Mouse (Mus musculus) heart, embryonic 10.5 days (tissue): ENCODE results near the gene Traf3. TPM values are rescaled to one million over a fixed set of nuclear protein-coding genes. Genes with fewer than 3 reads are reported as not detected.

Experiments used
- DNase-seq: peaks from one replicate; pipeline ENCODE4 v3.0.0-alpha.2; 2017; ENCODE audit warnings: low spot score
- H3K27ac ChIP-seq: fragments of 300-500 bp; sonication (generic); 2 replicates; pipeline ENCODE4 v1.5.1; 2016; ENCODE audit warnings: mild to moderate bottlenecking
- H3K27me3 ChIP-seq: fragments of 300-500 bp; sonication (generic); 2 replicates; pipeline ENCODE4 v1.6.1; 2016; ENCODE audit warnings: mild to moderate bottlenecking; ENCODE audit not compliant: poor library complexity, insufficient read depth, severe bottlenecking
- H3K36me3 ChIP-seq: fragments of 300-500 bp; sonication (generic); 2 replicates; pipeline ENCODE4 v1.6.1; 2016; ENCODE audit warnings: mild to moderate bottlenecking, moderate library complexity
- H3K4me1 ChIP-seq: fragments of 300-500 bp; sonication (generic); 2 replicates; pipeline ENCODE4 v1.6.1; 2016; ENCODE audit warnings: mild to moderate bottlenecking
- H3K4me3 ChIP-seq: fragments of 300-500 bp; sonication (generic); 2 replicates; pipeline ENCODE4 v1.5.1; 2016; ENCODE audit warnings: mild to moderate bottlenecking, moderate library complexity
- H3K9me3 ChIP-seq: fragments of 300-500 bp; sonication (generic); 2 replicates; pipeline ENCODE4 v1.6.1; 2016; ENCODE audit warnings: mild to moderate bottlenecking, moderate library complexity
- WGBS: fragments of 180-500 bp; shearing (Covaris S2); methylation state at CpG from one replicate; pipeline ENCODE4 v1.1.7; 2016; 5-methylcytosine and 5-hydroxymethylcytosine counted together
- polyA plus RNA-seq: library from polyadenylated mRNA; unstranded; fragments of >200 nt; fragmentation: Nextera tagmentation; extraction: Ambion mirVana; gene quantifications from 2 replicates; pipeline ENCODE4 v1.2.1, GENCODE M21; 2016

The Traf3 gene
- 6.9 and 7.2 TPM in 2 replicates for polyA plus RNA-seq

DNA sequence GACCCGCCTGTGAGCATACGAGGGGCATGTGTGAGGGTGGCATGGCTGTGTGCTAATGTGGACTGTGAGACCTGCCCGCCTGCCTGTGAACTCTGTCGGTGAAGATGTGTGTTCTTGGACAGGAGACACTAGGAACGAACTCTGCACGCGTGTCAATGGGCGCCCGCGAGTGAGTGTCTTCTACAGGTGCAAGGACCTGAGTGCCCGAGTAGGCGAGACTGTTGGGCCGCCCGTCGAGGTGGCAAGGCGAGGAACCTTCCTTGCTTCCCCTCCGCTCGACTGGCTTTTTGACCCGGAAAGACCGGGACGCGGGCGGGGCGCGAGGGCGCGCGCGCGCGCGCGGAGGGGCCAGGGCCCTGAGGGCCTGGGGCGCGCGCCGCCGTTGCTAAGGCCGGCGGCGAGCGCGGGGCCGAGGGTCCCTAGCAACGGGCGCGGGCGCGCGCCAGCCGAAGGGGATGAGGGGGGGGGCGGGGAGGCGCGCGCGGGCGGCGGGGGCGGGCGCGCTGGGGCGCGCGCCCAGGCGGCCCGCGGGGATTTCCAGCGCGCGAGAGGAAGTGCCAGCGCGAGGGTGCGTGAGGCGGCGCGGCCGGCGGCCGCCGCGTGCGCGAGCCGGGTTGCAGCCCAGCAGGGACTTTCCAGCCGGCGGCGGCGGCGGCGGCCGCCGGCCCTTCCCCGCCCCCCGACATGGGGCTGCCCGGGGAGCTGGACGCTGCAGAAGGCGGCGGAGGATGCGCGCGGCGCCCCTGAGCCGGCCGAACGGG is at the start of gene Traf3:
Traf3 (plus strand) TSS at position 540 of the 761 bp plus-strand sequence.
- Histone ChIP-seq H3K36me3 (no peaks in the 10 kb centered on the region), H3K4me3 (peak within 1 kb of the TSS; percentile 87), H3K9me3 (no peaks in the 10 kb centered on the region), H3K27ac (peak within 1 kb of the TSS; percentile 92), H3K4me1 (peaks cover 49% of the 10 kb centered on the region), H3K27me3 (peaks cover 5% of the 10 kb centered on the region; the same call in 1 of the 2 replicates)
- 5% methylated on average over 103 of the region's 105 CpGs for WGBS
- DNase-seq, result no peak

DNA sequence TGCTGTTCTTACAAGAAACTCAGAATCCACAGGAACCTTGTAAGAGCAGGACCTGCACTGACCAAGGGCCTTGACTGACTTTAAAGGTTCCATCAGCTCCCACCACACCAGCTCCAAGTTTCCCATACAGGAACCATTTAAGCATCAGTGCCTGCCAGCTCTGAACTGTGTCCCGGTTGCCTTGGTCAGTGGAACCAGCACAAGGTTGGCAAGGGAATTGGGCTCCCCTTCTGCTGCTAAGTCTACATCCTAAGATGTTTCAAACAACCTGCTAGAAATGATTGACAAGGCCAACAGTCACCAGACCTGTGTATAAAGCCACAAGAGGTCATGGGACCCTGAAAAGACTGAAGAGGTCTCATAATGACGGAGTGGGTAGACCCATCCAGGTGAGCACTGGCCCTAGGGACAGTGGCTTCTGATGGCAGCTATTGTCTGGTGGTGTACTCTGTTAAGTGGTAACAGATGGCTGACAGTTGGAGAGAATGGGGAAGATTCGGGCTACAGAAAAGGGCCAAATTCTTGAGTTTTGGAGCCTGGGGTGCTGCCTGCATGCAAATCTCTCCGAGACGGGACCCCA is 46.6 kb upstream of the Traf3 start:
- no peaks in the 10 kb centered on the region for H3K27me3 ChIP-seq
- peaks cover 7% of the 10 kb centered on the region; the same call in 1 of the 2 replicates for H3K4me1 ChIP-seq
- no peak overlapping the region for H3K4me3 ChIP-seq
- DNase-seq, result no peak
- 0 out of 2 replicates have a peak, but pooled peaks cover 2% of the 10 kb centered on the region for H3K9me3 ChIP-seq
- peaks cover 48% of the 10 kb centered on the region for H3K36me3 ChIP-seq
- H3K27ac ChIP-seq, result no peak overlapping the region
- WGBS, result 88% methylated on average over 5 of the region's 5 CpGs

DNA sequence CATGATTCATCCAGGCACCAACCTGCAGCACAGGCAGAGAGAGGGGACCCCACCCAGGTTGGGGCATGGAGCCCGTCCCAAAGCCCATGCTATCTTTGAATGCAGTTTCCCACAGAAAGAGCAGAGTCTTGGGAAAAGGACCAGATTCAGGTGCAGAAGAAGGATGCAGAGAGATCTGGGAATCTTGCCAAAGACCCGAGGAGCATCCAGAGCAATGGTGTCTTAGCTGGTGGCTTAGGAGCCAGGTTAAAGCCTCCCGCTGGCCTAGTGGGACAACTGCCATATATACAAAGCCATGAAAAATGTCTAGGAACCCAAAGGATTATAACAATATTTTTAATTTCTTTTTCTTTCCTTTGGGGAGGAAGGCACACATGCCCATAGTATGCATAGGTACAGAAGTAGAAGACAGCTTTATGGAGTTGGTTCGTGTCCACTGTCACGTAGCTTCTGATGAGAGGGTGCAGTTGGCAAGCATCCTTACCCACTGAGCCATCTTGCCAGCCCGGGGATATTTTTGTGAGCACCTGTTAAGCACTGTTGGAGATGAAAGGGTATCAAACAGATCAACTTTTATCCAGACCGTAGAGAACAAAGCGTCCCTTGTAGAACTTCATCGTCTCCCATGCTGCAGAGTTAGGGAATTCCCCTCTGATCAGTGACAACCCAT is 45.1 kb upstream of the Traf3 start:
- Histone ChIP-seq H3K36me3 (peaks cover 42% of the 10 kb centered on the region), H3K9me3 (0 out of 2 replicates have a peak, but pooled peaks cover 2% of the 10 kb centered on the region), H3K27ac (no peak overlapping the region), H3K4me3 (no peak overlapping the region), H3K4me1 (peaks cover 3% of the 10 kb centered on the region; the same call in 1 of the 2 replicates), H3K27me3 (no peaks in the 10 kb centered on the region)
- WGBS, result 88% methylated on average over 9 of the region's 9 CpGs
- DNase-seq, result no peak

DNA sequence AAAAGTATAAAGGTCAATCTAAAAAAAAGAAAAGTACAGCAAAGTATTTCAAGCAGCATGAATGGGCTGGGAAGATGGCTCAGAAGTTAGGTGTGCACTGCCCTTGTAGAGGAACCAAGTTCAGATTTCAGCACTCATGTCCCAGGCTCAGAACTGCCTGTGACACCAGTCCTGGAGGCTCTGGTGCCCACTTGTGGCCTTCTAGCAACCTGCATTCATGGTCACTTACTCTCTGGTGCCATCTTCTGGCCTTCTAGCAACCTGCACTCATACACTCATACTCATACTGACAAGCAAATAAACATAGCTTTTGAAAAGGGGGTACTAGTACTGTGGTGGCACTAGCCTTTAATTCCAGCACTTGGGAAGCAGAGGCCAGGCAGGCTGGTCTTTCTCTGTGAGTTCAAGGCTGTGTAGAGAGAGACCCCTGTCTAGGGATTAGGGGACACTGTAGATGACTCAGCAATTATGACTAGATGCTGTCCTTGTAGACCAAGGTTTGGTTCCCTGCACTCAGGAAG is 43.8 kb upstream of the Traf3 start:
- DNase-seq, result no peak
- no peak overlapping the region for H3K4me3 ChIP-seq
- peaks cover 32% of the 10 kb centered on the region for H3K36me3 ChIP-seq
- H3K9me3 ChIP-seq, result 0 out of 2 replicates have a peak, but pooled peaks cover 2% of the 10 kb centered on the region
- H3K27ac ChIP-seq, result no peak overlapping the region
- H3K4me1 ChIP-seq, result no peaks in the 10 kb centered on the region
- H3K27me3 ChIP-seq, result no peaks in the 10 kb centered on the region

DNA sequence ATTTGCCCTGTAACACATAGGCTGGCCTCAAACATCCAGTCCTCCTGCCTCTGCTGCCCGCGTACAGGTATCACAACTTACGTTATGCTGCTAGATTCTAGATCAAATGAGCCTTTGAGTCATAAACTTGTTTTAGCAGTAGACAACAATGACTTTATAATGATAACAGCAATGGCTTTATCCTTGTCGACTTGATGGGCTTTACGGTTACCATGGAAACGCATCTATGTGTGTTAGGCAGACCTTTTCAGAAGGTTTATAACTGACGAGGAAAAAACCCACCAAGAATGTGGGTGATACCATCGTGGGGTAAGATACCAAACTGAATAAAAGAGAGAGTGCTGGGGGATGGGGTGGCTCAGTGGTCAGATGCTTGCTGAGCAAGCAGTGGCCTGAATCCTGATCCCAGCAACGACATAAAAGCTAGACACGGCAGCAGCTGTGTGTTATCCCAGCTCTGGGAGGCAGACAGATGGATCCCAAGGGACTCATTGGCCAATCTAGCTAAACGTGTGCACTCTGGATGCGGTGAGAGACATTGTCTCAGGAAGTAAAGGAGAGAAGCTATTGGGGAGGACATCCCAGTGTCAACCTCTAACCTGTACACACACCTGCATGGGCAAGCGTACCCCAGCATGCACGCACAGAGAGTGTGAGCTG is 41.4 kb upstream of the Traf3 start:
- no peak overlapping the region for H3K27ac ChIP-seq
- WGBS, result 80% methylated on average over 14 of the region's 14 CpGs
- no peak overlapping the region for H3K4me3 ChIP-seq
- H3K9me3 ChIP-seq, result 0 out of 2 replicates have a peak, but pooled peaks cover 2% of the 10 kb centered on the region
- no peaks in the 10 kb centered on the region for H3K27me3 ChIP-seq
- H3K4me1 ChIP-seq, result no peaks in the 10 kb centered on the region
- peaks cover 13% of the 10 kb centered on the region; the same call in 1 of the 2 replicates for H3K36me3 ChIP-seq
- no peak for DNase-seq

DNA sequence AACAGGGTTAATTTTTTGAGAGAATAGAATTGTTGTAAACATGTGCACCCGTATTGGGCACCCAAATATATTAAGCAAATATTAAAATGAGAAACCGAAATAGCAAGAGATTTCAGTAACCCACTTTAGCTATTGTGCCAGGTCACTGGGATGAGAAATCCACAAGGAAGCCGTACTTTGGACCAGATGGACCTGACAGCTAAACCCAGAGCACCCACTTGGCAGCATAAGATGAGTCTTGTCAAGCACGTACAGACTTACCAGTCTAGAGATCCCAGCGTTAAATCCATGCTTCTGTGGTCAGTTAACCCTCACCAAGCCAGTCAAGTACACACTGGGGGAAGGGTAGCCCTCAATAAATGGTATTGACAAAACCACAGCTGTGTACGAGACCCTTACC is 40.5 kb upstream of the Traf3 start:
- H3K27me3 ChIP-seq, result no peaks in the 10 kb centered on the region
- peaks cover 9% of the 10 kb centered on the region; the same call in 1 of the 2 replicates for H3K36me3 ChIP-seq
- no peak for DNase-seq
- 0 out of 2 replicates have a peak, but pooled peaks cover 2% of the 10 kb centered on the region for H3K4me1 ChIP-seq
- H3K27ac ChIP-seq, result no peak overlapping the region
- 77% methylated on average over 6 of the region's 6 CpGs for WGBS
- H3K9me3 ChIP-seq, result 0 out of 2 replicates have a peak, but pooled peaks cover 2% of the 10 kb centered on the region
- no peak overlapping the region for H3K4me3 ChIP-seq

DNA sequence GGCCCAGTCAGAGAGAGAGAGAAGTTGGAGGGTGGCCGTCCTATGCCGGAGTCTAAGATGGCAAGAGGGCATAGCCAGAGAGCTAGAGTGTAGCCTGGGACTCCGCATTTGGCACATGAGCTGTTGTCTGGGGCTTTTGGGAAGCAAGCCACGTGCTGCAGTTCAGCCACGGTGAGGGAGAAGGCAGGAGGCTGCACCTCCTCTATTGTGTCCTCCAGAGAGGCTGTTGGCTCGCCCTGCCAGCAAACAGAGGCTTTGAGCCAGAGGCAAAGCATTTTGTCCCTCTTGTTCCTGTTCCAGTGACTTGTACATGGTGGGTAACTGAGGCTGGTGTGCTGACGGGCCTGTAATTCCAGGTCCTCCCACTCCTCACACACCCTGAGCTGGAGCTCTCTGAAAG is 32.0 kb upstream of the Traf3 start:
- peak overlapping the region; percentile 44 for H3K27ac ChIP-seq
- no peak for DNase-seq
- H3K9me3 ChIP-seq, result no peaks in the 10 kb centered on the region
- no peaks in the 10 kb centered on the region for H3K36me3 ChIP-seq
- H3K4me1 ChIP-seq, result peaks cover 18% of the 10 kb centered on the region
- 88% methylated on average over 7 of the region's 7 CpGs for WGBS
- no peak overlapping the region for H3K4me3 ChIP-seq
- H3K27me3 ChIP-seq, result no peaks in the 10 kb centered on the region

DNA sequence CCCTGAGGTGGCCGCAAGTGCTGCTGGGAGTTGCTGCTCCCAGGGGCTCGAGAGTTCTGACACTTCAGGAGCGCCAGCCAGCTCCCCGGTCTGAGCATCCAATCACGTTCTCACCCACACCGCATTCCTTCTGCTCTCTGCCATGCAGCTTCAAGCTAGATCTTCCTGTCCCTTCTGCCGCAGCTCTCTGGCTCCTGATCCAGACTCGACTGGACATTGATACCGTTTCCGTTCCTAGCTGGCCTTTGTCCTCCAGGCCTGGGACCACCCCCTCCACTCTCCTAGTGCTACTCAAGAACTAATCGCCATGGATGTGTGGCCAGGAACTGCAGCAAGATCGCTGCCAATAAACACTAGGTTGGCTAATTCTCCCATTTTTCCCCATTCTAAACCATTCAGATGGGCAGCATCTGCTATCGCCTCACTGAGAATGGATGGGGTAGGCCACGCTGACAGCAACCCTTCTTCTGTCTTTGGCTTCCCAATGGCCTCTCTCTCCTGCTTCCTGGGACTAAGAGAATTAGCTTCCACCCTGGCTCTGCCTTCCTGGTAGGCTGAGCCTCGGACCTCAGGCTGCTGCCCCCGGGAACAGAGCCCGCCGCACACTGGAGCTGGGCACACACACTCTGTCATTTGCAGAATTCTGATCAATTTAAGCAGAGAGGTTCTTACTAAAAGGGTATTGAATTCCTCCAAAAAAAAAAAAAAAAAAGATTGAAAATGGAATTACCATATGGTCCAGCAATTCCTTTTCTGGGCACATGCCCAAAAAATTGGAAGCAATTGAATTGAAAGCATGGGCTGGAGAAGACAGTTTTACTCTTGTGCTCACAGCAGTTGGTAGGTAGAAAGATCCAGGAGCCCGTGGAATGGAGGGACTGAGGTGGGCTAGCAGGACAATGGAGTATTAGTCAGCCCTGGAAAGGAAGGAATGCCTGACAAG is 31.1 kb upstream of the Traf3 start:
- H3K4me3 ChIP-seq, result no peak overlapping the region
- H3K9me3 ChIP-seq, result no peaks in the 10 kb centered on the region
- no peaks in the 10 kb centered on the region for H3K27me3 ChIP-seq
- WGBS, result 56% methylated on average over 19 of the region's 19 CpGs
- DNase-seq, result no peak
- H3K27ac ChIP-seq, result peak overlapping the region; percentile 44
- H3K36me3 ChIP-seq, result no peaks in the 10 kb centered on the region
- H3K4me1 ChIP-seq, result peaks cover 16% of the 10 kb centered on the region

DNA sequence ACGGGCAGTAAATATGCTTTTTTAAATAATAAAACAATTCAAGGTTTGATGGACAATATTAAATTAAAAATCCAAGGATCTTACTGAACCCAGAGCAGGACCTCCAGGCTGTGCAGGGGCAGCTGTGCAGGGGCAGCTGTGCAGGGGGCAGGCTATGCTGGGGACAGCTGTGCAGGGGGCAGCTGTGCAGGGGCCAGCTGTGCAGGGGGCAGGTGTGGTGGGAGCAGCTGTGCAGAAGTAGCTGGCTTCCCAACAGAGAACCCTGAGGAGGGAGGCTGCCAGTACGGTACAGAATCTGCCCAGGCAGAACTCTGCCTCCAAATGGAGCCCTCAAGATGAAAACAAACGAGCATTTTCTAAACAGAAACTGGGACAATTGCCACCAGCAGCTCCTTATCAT is 30.2 kb upstream of the Traf3 start:
- H3K4me1 ChIP-seq, result peaks cover 16% of the 10 kb centered on the region
- no peak for DNase-seq
- H3K27ac ChIP-seq, result no peak overlapping the region
- no peaks in the 10 kb centered on the region for H3K27me3 ChIP-seq
- no peaks in the 10 kb centered on the region for H3K36me3 ChIP-seq
- H3K4me3 ChIP-seq, result no peak overlapping the region
- 75% methylated on average over 3 of the region's 3 CpGs for WGBS
- H3K9me3 ChIP-seq, result no peaks in the 10 kb centered on the region

DNA sequence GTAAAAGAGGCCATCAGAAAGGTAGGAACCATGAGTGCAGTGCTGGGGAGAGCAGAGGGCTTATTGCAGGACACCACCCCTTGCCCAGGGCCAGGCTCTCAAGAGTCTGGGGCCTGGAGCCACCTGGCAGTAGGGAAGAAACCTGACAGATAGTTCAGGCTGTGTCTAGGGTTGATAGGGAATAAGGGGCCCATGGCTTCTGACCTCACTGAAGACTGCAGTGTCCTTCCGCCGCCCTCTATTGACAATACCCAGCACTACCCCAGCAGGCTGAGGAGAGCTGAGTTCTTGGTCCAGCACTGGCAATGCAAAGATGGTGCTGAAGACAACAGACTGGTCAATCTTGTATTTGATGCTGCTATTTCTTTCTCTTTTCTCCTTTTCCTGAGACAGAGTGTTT is 29.1 kb upstream of the Traf3 start:
- Histone ChIP-seq H3K4me1 (peaks cover 16% of the 10 kb centered on the region), H3K9me3 (no peaks in the 10 kb centered on the region), H3K27ac (no peak overlapping the region), H3K36me3 (no peaks in the 10 kb centered on the region), H3K4me3 (no peak overlapping the region), H3K27me3 (no peaks in the 10 kb centered on the region)
- WGBS, result 52% methylated on average over 2 of the region's 2 CpGs
- DNase-seq, result no peak

DNA sequence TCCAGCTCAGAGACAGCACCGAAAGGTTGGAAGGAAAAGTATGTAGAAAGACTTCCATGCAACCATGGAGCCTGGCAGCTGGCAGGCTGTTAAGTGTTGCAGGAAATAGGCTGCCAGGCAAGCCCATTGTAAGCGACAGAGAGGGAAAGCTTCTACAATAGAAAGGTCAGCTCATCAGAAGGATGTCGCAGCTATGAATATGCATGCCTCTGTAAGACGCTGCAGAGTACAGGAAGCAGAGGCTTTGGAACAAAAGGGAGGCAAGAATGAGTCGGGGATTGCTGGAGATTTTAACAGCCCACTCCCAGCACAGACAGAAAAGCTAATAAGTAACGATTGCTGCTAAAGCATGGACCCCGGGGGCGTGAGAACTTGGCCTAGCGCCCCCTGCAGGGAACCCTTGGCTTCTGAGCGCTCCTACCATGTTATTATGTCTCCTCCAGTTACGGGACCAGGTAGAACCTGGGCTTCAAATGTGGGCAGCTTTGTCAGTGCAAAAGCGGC is 23.1 kb upstream of the Traf3 start:
- Histone ChIP-seq H3K27me3 (no peaks in the 10 kb centered on the region), H3K36me3 (no peaks in the 10 kb centered on the region), H3K4me1 (peaks cover 35% of the 10 kb centered on the region), H3K27ac (peak overlapping the region; percentile 81), H3K9me3 (no peaks in the 10 kb centered on the region), H3K4me3 (peak overlapping the region; percentile 18; the same call in 1 of the 2 replicates)
- 22% methylated on average over 12 of the region's 12 CpGs for WGBS
- DNase-seq, result no peak
